Mouse (Mus musculus): ENCODE results near the gene Sec31a. TPM values are rescaled to one million over a fixed set of nuclear protein-coding genes. Genes with fewer than 3 reads are reported as not detected.
A peak's percentile ranks its signal among the peaks of the same experiment; 100 is the strongest.

Sec31a gene
- total and polyA plus RNA-seq, 3 experiments: 69.5 to 173 (median 132) TPM

DNA sequence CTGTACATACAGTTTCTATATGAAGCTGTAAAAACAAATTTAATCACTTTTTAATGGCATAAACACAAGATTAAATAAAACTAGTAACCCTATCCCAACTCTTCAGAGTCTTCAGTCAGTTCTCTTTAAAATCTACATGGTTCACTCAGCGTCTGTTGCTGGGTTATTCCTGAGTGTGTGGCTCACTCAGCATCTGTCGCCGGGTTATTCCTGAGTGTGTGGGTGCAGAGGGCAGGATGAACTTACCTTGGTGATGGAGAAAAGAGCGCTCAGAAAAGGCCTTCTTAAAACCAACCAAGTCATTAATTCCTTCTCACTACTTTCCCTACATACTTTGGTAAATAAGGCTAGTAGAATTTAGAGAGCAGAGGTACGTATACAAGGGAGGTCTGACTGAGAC is 37.8 kb downstream of the Sec31a start:
- Histone ChIP-seq H3K36me3 (replicated peaks) (peaks cover 96% of the 10 kb centered on the region), H3K9me3 (replicated peaks) (no peaks in the 10 kb centered on the region), H3K4me3 (ENCODE audit: low read depth, low read length) (no peak overlapping the region), H3K27me3 (ENCODE audit: insufficient read depth, low read length) (no peaks in the 10 kb centered on the region), H3K4me1 (ENCODE audit: insufficient read depth, low read depth, low read length) (no peaks in the 10 kb centered on the region)
- TF ChIP-seq TAL1 (conservative IDR thresholded peaks at IDR 0.05; ENCODE audit: low read depth, low read length): no peak
- no peak for TF ChIP-seq POLR2AphosphoS5 (IDR thresholded peaks at IDR 0.05; ENCODE audit: insufficient replicate concordance, low read depth, low read length)
- TF ChIP-seq GATA2 (IDR thresholded peaks at IDR 0.05; ENCODE audit: borderline replicate concordance, low read depth, low read length): no peak
- TF ChIP-seq CTCF (IDR thresholded peaks at IDR 0.05; ENCODE audit: low read depth, low read length): no peak
- ATAC-seq (ENCODE audit: extremely low read depth, insufficient number of reproducible peaks, low FRiP score, poor library complexity, severe bottlenecking) (no peak), DNase-seq (ENCODE audit: low spot score) (no peak)

- TF ChIP-seq TAL1 (conservative IDR thresholded peaks at IDR 0.05; ENCODE audit: low read depth, low read length) (no peak), GATA1 (IDR thresholded peaks at IDR 0.05; ENCODE audit: borderline replicate concordance, low read length) (no peak), GATA2 (IDR thresholded peaks at IDR 0.05; ENCODE audit: borderline replicate concordance, low read depth, low read length) (no peak), CTCF (IDR thresholded peaks at IDR 0.05; ENCODE audit: low read depth, low read length) (no peak), POLR2AphosphoS5 (IDR thresholded peaks at IDR 0.05; ENCODE audit: insufficient replicate concordance, low read depth, low read length) (no peak)
- H3K27me3 ChIP-seq (ENCODE audit: insufficient read depth, low read length): no peaks in the 10 kb centered on the region
- no peaks in the 10 kb centered on the region for H3K9me3 ChIP-seq (replicated peaks)
- H3K4me1 ChIP-seq (ENCODE audit: insufficient read depth, low read depth, low read length): no peaks in the 10 kb centered on the region
- ATAC-seq (ENCODE audit: extremely low read depth, insufficient number of reproducible peaks, low FRiP score, poor library complexity, severe bottlenecking) (no peak), DNase-seq (ENCODE audit: low spot score) (no peak)
- peaks cover 95% of the 10 kb centered on the region for H3K36me3 ChIP-seq (replicated peaks)
- H3K4me3 ChIP-seq (ENCODE audit: low read depth, low read length): no peak overlapping the region
Observed at GRCm38 (mm10) chr5:100377376-100377775, 38.7 kb downstream of the Sec31a start.

DNA sequence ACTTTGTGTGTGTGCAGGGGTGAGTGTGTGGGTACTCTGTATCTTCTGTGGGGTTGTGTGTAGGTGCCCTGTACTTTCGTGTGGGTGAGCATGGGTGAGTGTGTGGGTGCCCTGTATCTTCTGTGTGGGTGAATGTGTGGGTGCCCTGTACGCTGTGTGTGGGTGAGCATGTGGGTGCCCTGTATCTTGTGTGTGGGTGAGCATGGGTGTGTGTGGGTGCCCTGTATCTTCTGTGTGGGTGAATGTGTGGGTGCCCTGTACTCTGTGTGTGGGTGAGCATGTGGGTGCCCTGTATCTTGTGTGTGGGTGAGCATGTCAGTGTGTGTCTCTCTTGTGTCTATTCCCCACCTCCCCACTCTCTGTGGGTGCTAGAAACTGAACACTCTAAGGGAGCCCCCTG is 41.3 kb downstream of the Sec31a start:
- Histone ChIP-seq H3K9me3 (replicated peaks) (no peaks in the 10 kb centered on the region), H3K27me3 (ENCODE audit: insufficient read depth, low read length) (no peaks in the 10 kb centered on the region), H3K36me3 (replicated peaks) (peaks cover 90% of the 10 kb centered on the region), H3K4me1 (ENCODE audit: insufficient read depth, low read depth, low read length) (no peaks in the 10 kb centered on the region), H3K4me3 (ENCODE audit: low read depth, low read length) (no peak overlapping the region)
- TF ChIP-seq GATA2 (IDR thresholded peaks at IDR 0.05; ENCODE audit: borderline replicate concordance, low read depth, low read length) (no peak), GATA1 (IDR thresholded peaks at IDR 0.05; ENCODE audit: borderline replicate concordance, low read length) (no peak), TAL1 (conservative IDR thresholded peaks at IDR 0.05; ENCODE audit: low read depth, low read length) (no peak), POLR2AphosphoS5 (IDR thresholded peaks at IDR 0.05; ENCODE audit: insufficient replicate concordance, low read depth, low read length) (no peak), CTCF (IDR thresholded peaks at IDR 0.05; ENCODE audit: low read depth, low read length) (no peak)
- DNase-seq (ENCODE audit: low spot score) (no peak), ATAC-seq (ENCODE audit: extremely low read depth, insufficient number of reproducible peaks, low FRiP score, poor library complexity, severe bottlenecking) (no peak)

DNA sequence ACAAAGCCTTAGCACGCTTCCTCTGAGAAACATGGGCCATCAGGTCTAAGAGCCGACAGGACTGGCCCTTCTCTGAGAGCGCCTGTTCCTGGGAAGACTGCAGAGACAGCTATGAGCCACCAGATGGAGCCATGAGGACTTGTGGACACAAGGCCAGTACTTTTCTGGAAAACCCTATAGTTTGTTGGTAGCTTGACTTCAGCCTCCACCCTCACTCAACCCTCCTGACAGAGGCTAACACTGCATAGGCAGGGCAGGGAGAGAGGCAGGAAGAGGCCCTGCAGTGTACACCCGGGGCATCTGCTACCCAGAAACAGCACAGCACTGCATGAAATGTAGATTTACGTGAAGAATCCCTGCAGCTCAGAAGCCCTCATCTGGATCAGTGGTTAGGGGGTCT is 42.1 kb downstream of the Sec31a start:
- H3K4me3 ChIP-seq (ENCODE audit: low read depth, low read length): no peak overlapping the region
- no peaks in the 10 kb centered on the region for H3K9me3 ChIP-seq (replicated peaks)
- ATAC-seq (ENCODE audit: extremely low read depth, insufficient number of reproducible peaks, low FRiP score, poor library complexity, severe bottlenecking) (peak; percentile 54), DNase-seq (ENCODE audit: low spot score) (peak; percentile 47)
- H3K4me1 ChIP-seq (ENCODE audit: insufficient read depth, low read depth, low read length): no peaks in the 10 kb centered on the region
- H3K36me3 ChIP-seq (replicated peaks): peaks cover 88% of the 10 kb centered on the region
- TF ChIP-seq CTCF (IDR thresholded peaks at IDR 0.05; ENCODE audit: low read depth, low read length) (peak; percentile 55; the same call in 1 of the 2 replicates), GATA2 (IDR thresholded peaks at IDR 0.05; ENCODE audit: borderline replicate concordance, low read depth, low read length) (no peak)
- no peaks in the 10 kb centered on the region for H3K27me3 ChIP-seq (ENCODE audit: insufficient read depth, low read length)

GRCm38 (mm10) chr5:100370919-100371318 is 45.1 kb downstream of the Sec31a start:
- DNase-seq (ENCODE audit: low spot score) (no peak), ATAC-seq (ENCODE audit: extremely low read depth, insufficient number of reproducible peaks, low FRiP score, poor library complexity, severe bottlenecking) (no peak)
- H3K27me3 ChIP-seq (ENCODE audit: insufficient read depth, low read length): no peaks in the 10 kb centered on the region
- no peaks in the 10 kb centered on the region for H3K4me1 ChIP-seq (ENCODE audit: insufficient read depth, low read depth, low read length)
- H3K36me3 ChIP-seq (replicated peaks): peaks cover 89% of the 10 kb centered on the region
- H3K9me3 ChIP-seq (replicated peaks): no peaks in the 10 kb centered on the region
- TF ChIP-seq GATA2 (IDR thresholded peaks at IDR 0.05; ENCODE audit: borderline replicate concordance, low read depth, low read length) (no peak), TAL1 (conservative IDR thresholded peaks at IDR 0.05; ENCODE audit: low read depth, low read length) (no peak), POLR2AphosphoS5 (IDR thresholded peaks at IDR 0.05; ENCODE audit: insufficient replicate concordance, low read depth, low read length) (no peak), CTCF (IDR thresholded peaks at IDR 0.05; ENCODE audit: low read depth, low read length) (no peak), GATA1 (IDR thresholded peaks at IDR 0.05; ENCODE audit: borderline replicate concordance, low read length) (no peak)
- no peak overlapping the region for H3K4me3 ChIP-seq (ENCODE audit: low read depth, low read length)

GRCm38 (mm10) chr5:100369825-100370459 is 46.1 kb downstream of the Sec31a start:
- Histone ChIP-seq H3K27me3 (ENCODE audit: insufficient read depth, low read length) (no peaks in the 10 kb centered on the region), H3K4me3 (ENCODE audit: low read depth, low read length) (no peak overlapping the region), H3K36me3 (replicated peaks) (peaks cover 88% of the 10 kb centered on the region), H3K4me1 (ENCODE audit: insufficient read depth, low read depth, low read length) (no peaks in the 10 kb centered on the region), H3K9me3 (replicated peaks) (no peaks in the 10 kb centered on the region)
- DNase-seq (ENCODE audit: low spot score) (no peak), ATAC-seq (ENCODE audit: extremely low read depth, insufficient number of reproducible peaks, low FRiP score, poor library complexity, severe bottlenecking) (no peak)
- no peak for TF ChIP-seq TAL1 (conservative IDR thresholded peaks at IDR 0.05; ENCODE audit: low read depth, low read length)

- TF ChIP-seq GATA2 (IDR thresholded peaks at IDR 0.05; ENCODE audit: borderline replicate concordance, low read depth, low read length) (no peak), CTCF (IDR thresholded peaks at IDR 0.05; ENCODE audit: low read depth, low read length) (no peak), POLR2AphosphoS5 (IDR thresholded peaks at IDR 0.05; ENCODE audit: insufficient replicate concordance, low read depth, low read length) (no peak), GATA1 (IDR thresholded peaks at IDR 0.05; ENCODE audit: borderline replicate concordance, low read length) (no peak), TAL1 (conservative IDR thresholded peaks at IDR 0.05; ENCODE audit: low read depth, low read length) (no peak)
- no peak for ATAC-seq (ENCODE audit: extremely low read depth, insufficient number of reproducible peaks, low FRiP score, poor library complexity, severe bottlenecking)
- no peaks in the 10 kb centered on the region for H3K27me3 ChIP-seq (ENCODE audit: insufficient read depth, low read length)
- H3K36me3 ChIP-seq (replicated peaks): peaks cover 88% of the 10 kb centered on the region
- no peak overlapping the region for H3K4me3 ChIP-seq (ENCODE audit: low read depth, low read length)
- no peak for DNase-seq (ENCODE audit: low spot score)
- no peaks in the 10 kb centered on the region for H3K4me1 ChIP-seq (ENCODE audit: insufficient read depth, low read depth, low read length)
- no peaks in the 10 kb centered on the region for H3K9me3 ChIP-seq (replicated peaks)
Observed at GRCm38 (mm10) chr5:100369093-100369492, 46.9 kb downstream of the Sec31a start.
